Mouse (Mus musculus) limb, embryonic 10.5 days (tissue): ENCODE measurements around the gene Tex45. TPM values are rescaled to one million over a fixed set of nuclear protein-coding genes. Genes with fewer than 3 reads are reported as not detected.

Source experiments
- DNase-seq: peaks from one replicate; pipeline ENCODE4 v3.0.0-alpha.2; 2017; ENCODE audit warnings: low spot score
- H3K27ac ChIP-seq: fragments of 300-500 bp; sonication (generic); 2 replicates; pipeline ENCODE4 v1.5.1; 2016; ENCODE audit warnings: mild to moderate bottlenecking
- H3K27me3 ChIP-seq: fragments of 300-500 bp; sonication (generic); 2 replicates; pipeline ENCODE4 v1.6.1; 2016; ENCODE audit warnings: low read depth, mild to moderate bottlenecking; ENCODE audit not compliant: poor library complexity, severe bottlenecking
- H3K36me3 ChIP-seq: fragments of 300-500 bp; sonication (generic); 2 replicates; pipeline ENCODE4 v1.6.1; 2016; ENCODE audit warnings: mild to moderate bottlenecking, moderate library complexity
- H3K4me1 ChIP-seq: fragments of 300-500 bp; sonication (generic); 2 replicates; pipeline ENCODE4 v1.6.1; 2016
- H3K4me3 ChIP-seq: fragments of 300-500 bp; sonication (generic); 2 replicates; pipeline ENCODE4 v1.5.1; 2016; ENCODE audit warnings: mild to moderate bottlenecking, moderate library complexity
- H3K9me3 ChIP-seq: fragments of 300-500 bp; sonication (generic); replicated peaks from 2 replicates; pipeline ENCODE4 v1.6.1; 2016; ENCODE audit warnings: mild to moderate bottlenecking
- WGBS: fragments of 180-500 bp; shearing (Covaris S2); methylation state at CpG from one replicate; pipeline ENCODE4 v1.1.7; 2016; 5-methylcytosine and 5-hydroxymethylcytosine counted together
- polyA plus RNA-seq: library from polyadenylated mRNA; unstranded; fragments of >200 nt; fragmentation: Nextera tagmentation; extraction: Ambion mirVana; gene quantifications from 2 replicates; pipeline ENCODE4 v1.2.1, GENCODE M21; 2016

Gene Tex45
- polyA plus RNA-seq, 1 experiment from 2014 or later = not detected

- no peak for DNase-seq
- H3K27ac ChIP-seq = no peak overlapping the region
- 95% methylated on average over 44 of the region's 44 CpGs for WGBS
- peaks cover 13% of the 10 kb centered on the region; the same call in 1 of the 2 replicates for H3K4me1 ChIP-seq
- peaks cover 20% of the 10 kb centered on the region for H3K9me3 ChIP-seq
- H3K27me3 ChIP-seq = no peaks in the 10 kb centered on the region
- H3K36me3 ChIP-seq = peaks cover 49% of the 10 kb centered on the region
- 0 out of 2 replicates have a peak overlapping the region, but pooled peaks have one; percentile 1 for H3K4me3 ChIP-seq
These were observed 25.1 kb downstream of the Tex45 start for GRCm38 (mm10) chr8:3495578-3496427.

GRCm38 (mm10) chr8:3496428-3496748 is 25.7 kb downstream of the Tex45 start:
- H3K9me3 ChIP-seq = peaks cover 20% of the 10 kb centered on the region
- no peak for DNase-seq
- 89% methylated on average over 15 of the region's 15 CpGs for whole genome bisulfite sequencing
- no peak overlapping the region for H3K27ac ChIP-seq
- peaks cover 49% of the 10 kb centered on the region for H3K36me3 ChIP-seq
- peaks cover 19% of the 10 kb centered on the region for H3K4me1 ChIP-seq
- no peaks in the 10 kb centered on the region for H3K27me3 ChIP-seq
- H3K4me3 ChIP-seq = 0 out of 2 replicates have a peak overlapping the region, but pooled peaks have one; percentile 1

GRCm38 (mm10) chr8:3498583-3498982 is 27.9 kb downstream of the Tex45 start:
- no peaks in the 10 kb centered on the region for H3K27me3 ChIP-seq
- H3K9me3 ChIP-seq = peaks cover 20% of the 10 kb centered on the region
- no peak overlapping the region for H3K27ac ChIP-seq
- H3K4me3 ChIP-seq = no peak overlapping the region
- no peak for DNase-seq
- 92% methylated on average over 3 of the region's 3 CpGs for WGBS
- H3K36me3 ChIP-seq = peaks cover 49% of the 10 kb centered on the region
- H3K4me1 ChIP-seq = peaks cover 23% of the 10 kb centered on the region

DNA sequence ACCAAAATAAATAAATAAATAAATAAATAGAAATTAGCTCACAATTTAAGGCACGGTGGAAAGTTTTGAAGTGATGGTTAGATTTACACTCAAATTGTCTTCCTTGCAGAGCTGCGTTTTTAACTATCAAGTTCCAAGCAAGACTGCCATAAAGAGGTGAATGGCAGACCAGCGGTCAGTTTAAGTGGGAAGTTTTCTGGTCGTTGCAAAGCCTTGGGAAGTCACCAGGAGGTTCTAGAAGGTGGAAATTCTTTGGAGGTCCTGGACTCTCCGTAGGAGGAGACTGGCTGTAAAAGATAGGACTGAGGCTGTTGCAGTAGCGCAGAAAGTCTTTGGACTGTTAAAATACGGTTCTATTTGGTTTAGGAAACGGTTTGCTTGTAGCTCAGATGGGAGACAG is 29.1 kb downstream of the Tex45 start:
- Histone ChIP-seq H3K36me3 (peaks cover 44% of the 10 kb centered on the region), H3K9me3 (peaks cover 17% of the 10 kb centered on the region)
- WGBS = 7% methylated on average over 8 of the region's 8 CpGs

GRCm38 (mm10) chr8:3500235-3501090 is 29.8 kb downstream of the Tex45 start, which contains the start of gene Mcoln1:
Gene Mcoln1 (plus strand): TSS chr8:3500457.
- Histone ChIP-seq H3K27ac (peak within 1 kb of the TSS; percentile 95), H3K4me3 (peak within 1 kb of the TSS; percentile 77), H3K27me3 (no peaks in the 10 kb centered on the region), H3K36me3 (peaks cover 41% of the 10 kb centered on the region), H3K9me3 (peaks cover 11% of the 10 kb centered on the region), H3K4me1 (peaks cover 17% of the 10 kb centered on the region)
- under 1% methylated on average over 70 of the region's 70 CpGs for WGBS
- peak; percentile 98 for DNase-seq

More for the DNA sequence above, 29.1 kb downstream of the Tex45 start:
- Histone ChIP-seq H3K4me1 (peaks cover 17% of the 10 kb centered on the region), H3K4me3 (peak overlapping the region; percentile 77), H3K27ac (peak overlapping the region; percentile 95), H3K27me3 (no peaks in the 10 kb centered on the region)
- DNase-seq = no peak

GRCm38 (mm10) chr8:3502217-3502616 is 31.6 kb downstream of the Tex45 start:
- peaks cover 17% of the 10 kb centered on the region for H3K4me1 ChIP-seq
- H3K27me3 ChIP-seq = no peaks in the 10 kb centered on the region
- H3K36me3 ChIP-seq = peaks cover 41% of the 10 kb centered on the region
- H3K9me3 ChIP-seq = no peaks in the 10 kb centered on the region
- H3K4me3 ChIP-seq = no peak overlapping the region
- WGBS = 73% methylated on average over 4 of the region's 4 CpGs
- H3K27ac ChIP-seq = no peak overlapping the region; the same call in 1 of the 2 replicates
- no peak for DNase-seq

DNA sequence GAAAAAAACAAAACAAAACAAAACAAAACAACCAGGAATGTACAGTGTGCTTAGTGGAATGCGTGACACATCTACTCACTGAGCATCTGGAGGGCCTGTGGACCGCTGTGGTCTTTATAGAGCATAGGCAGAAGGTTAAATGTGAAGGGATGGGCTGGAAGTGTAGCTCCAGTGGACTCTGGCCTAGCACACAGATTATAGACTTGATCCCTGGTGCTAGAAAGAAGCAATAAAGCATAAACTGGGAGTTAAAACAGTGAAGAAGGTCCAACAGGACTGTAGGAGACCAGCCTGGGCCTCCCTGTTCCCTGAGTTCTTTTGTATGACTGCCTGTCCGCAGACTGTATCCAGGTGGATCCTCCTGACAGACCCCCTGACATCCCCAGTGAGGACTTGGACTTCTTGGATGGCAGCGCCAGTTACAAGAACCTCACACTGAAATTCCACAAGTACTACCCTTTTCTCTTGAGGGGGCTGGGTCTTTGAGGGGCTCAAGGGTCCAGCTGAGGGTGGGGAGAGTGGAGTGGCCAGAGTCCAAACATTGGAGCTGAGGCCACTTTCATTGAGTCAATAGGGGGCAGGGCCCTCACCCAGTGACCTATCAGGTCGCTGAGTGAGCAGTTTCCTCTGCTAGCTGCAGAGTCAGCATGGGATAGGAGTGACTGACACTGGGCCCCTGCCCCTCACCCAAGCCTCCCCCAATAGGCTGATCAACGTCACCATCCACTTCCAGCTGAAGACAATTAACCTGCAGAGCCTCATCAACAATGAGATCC is 37.5 kb downstream of the Tex45 start:
- Histone ChIP-seq H3K9me3 (no peaks in the 10 kb centered on the region), H3K4me1 (no peaks in the 10 kb centered on the region), H3K4me3 (no peak overlapping the region), H3K36me3 (peaks cover 86% of the 10 kb centered on the region), H3K27me3 (no peaks in the 10 kb centered on the region), H3K27ac (no peak overlapping the region)
- WGBS = 87% methylated on average over 6 of the region's 6 CpGs
- no peak for DNase-seq

DNA sequence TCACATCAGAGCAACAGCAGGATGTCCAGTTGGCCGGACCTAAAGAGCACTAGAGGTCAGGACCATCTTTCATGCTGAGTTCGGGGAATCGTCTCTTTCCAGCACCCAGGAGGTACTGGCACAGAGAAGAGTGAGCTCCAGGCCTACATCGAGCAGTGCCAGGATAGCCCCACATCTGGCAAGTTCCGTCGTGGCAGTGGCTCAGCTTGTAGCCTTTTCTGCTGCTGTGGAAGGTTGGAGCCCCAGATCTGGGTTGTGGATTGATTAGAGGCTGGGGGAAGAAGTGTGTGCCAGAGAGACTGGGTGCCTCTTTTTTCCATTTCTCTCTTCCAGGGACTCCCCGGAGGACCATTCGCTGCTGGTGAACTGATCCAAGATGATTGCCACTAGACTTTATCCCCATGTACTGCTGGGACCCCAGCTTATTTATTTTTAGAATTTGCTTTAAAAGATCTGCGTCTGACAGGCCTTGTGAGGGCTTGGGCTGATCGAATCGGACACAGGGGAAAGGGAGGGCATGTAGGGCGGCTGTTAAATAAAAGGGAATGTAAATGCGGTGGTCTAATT is 44.1 kb downstream of the Tex45 start:
- H3K9me3 ChIP-seq = no peaks in the 10 kb centered on the region
- H3K36me3 ChIP-seq = peaks cover 46% of the 10 kb centered on the region
- no peaks in the 10 kb centered on the region for H3K27me3 ChIP-seq
- H3K27ac ChIP-seq = peak overlapping the region; percentile 82
- 37% methylated on average over 13 of the region's 13 CpGs for WGBS
- peaks cover 27% of the 10 kb centered on the region for H3K4me1 ChIP-seq
- no peak for DNase-seq
- peak overlapping the region; percentile 61 for H3K4me3 ChIP-seq

GRCm38 (mm10) chr8:3515260-3515671 is 44.6 kb downstream of the Tex45 start, which contains the start of gene Pnpla6:
Gene Pnpla6 (plus strand): TSS chr8:3515384.
- Histone ChIP-seq H3K4me3 (peak within 1 kb of the TSS; percentile 61), H3K27ac (peak within 1 kb of the TSS; percentile 82), H3K36me3 (peaks cover 41% of the 10 kb centered on the region), H3K9me3 (no peaks in the 10 kb centered on the region), H3K27me3 (no peaks in the 10 kb centered on the region), H3K4me1 (peaks cover 27% of the 10 kb centered on the region)
- WGBS = under 1% methylated on average over 25 of the region's 25 CpGs
- DNase-seq = peak; percentile 90

DNA sequence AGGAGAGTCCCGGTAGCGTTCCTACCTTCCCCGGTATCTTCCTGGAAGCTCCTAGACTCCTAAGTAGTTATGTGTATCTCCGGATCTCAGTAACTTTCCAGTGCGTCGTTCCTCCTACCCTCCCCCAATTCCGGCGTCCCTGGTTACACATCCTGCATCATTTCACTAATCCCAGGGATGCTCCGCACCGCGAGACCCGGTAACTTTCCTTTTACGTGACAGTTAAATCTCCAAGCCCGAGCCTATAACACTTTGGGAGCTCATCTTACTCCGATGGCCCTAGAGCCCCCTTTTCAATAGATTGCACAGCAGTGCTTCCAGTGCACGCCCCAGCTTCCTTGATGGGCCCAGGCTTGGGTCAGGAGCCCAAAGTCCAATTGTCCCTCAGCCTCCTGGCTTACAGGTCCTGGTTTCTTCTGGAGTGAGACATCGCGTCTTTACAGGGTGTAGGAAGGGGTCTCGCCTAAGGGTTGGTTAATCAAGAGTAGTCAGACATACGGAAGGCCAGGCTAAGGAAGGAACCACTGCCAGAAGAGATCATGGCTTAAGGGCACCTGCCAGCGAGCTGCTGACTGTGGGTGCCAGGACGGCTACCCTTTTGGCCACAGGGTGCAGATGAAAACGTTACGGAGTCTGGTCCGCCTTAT is 45.2 kb downstream of the Tex45 start:
- Histone ChIP-seq H3K27ac (peak overlapping the region; percentile 82), H3K27me3 (no peaks in the 10 kb centered on the region), H3K36me3 (peaks cover 35% of the 10 kb centered on the region), H3K4me3 (peak overlapping the region; percentile 61), H3K9me3 (no peaks in the 10 kb centered on the region), H3K4me1 (peaks cover 27% of the 10 kb centered on the region)
- DNase-seq = peak; percentile 62
- WGBS = under 1% methylated on average over 25 of the region's 25 CpGs

DNA sequence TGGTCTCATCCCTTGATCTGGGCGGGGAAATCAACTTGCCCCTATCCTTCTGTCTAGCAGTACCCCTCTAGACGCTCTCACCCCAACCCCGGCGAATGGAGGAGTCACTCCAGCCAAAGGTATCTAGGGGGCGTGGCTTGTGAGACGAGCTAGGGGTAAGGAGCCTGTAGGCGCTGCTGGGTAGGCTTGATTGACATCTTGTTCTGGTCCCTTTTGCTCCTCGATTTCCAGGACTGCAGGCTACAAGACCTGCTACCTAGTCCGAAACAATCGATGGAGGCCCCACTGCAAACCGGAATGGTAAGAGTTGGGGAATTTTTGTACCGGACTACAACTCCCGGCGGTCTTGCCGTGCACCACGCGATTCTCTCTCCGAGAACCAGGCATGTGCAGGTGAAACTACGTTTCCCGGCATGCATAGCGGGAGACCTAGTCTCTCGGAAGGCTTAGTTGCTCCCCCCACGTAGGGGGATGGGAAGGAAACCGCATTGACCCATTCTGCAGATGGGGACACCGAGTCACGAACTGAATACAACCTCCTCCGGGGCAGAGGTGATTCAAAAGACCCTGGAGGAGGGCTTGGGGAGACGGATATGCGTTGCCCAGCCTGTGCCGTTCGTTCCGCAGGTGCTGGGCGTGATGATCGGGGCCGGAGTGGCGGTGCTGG is 45.9 kb downstream of the Tex45 start:
- Histone ChIP-seq H3K27ac (peak overlapping the region; percentile 82), H3K9me3 (no peaks in the 10 kb centered on the region), H3K27me3 (no peaks in the 10 kb centered on the region), H3K36me3 (peaks cover 31% of the 10 kb centered on the region), H3K4me1 (peaks cover 27% of the 10 kb centered on the region), H3K4me3 (peak overlapping the region; percentile 61)
- WGBS = 1% methylated on average over 36 of the region's 36 CpGs
- DNase-seq = peak; percentile 91
